Mouse (Mus musculus): ENCODE results near the gene Dmac1. TPM values are rescaled to one million over a fixed set of nuclear protein-coding genes. Genes with fewer than 3 reads are reported as not detected.

The Dmac1 gene
- 63.7 TPM for polyA plus RNA-seq (2014; fragmentation: Illumina TruSeq; extraction: RNeasy Lipid Tissue Mini Kit (QIAGEN cat#74804))

GRCm38 (mm10) chr4:75278197-75279175 lies at the start of gene Dmac1:
TSS of gene Dmac1 (minus strand) at chr4:75278305.

